Mouse (Mus musculus) urinary bladder, adult 18-20 months (tissue): ENCODE results near the gene Mrgpra3.

Experiments used
- DNase-seq, 2 experiments: peaks; one replicate each; pipeline ENCODE4 v3.0.0; 2022; ENCODE audit warnings: low spot score in 2 of 2, mixed read lengths in 2 of 2

Gene Mrgpra3

GRCm38 (mm10) chr7:47601272-47601671 is at the start of gene Mrgpra3:
Mrgpra3 (minus strand) TSS chr7:47601372.
- DNase-seq: no peak
